Mouse (Mus musculus) testis, adult 2 months (tissue): Measurements from ENCODE around the gene Dtx4.

ENCODE experiments used
- CTCF ChIP-seq: fragments of 200-500 bp; IDR thresholded peaks from 2 replicates; pipeline ENCODE4 v1.5.1; 2012; ENCODE audit warnings: low read depth, mild to moderate bottlenecking, inconsistent platforms, low read length, moderate library complexity; ENCODE audit not compliant: control insufficient read depth, insufficient read depth, insufficient replicate concordance
- POLR2A ChIP-seq: fragments of 200-500 bp; IDR thresholded peaks from 2 replicates; pipeline ENCODE4 v1.6.1; 2012; ENCODE audit warnings: low read depth, mild to moderate bottlenecking, inconsistent platforms, low read length, moderate library complexity; ENCODE audit not compliant: control insufficient read depth

- TF ChIP-seq CTCF (no peak), POLR2A (no peak)
Measured at GRCm38 (mm10) chr19:12514621-12515020, 13.4 kb upstream of the Dtx4 start.
